Mouse (Mus musculus) liver, embryonic 11.5 days (tissue): Measurements from ENCODE around the gene Tbx6. TPM values are rescaled to one million over a fixed set of nuclear protein-coding genes. Genes with fewer than 3 reads are reported as not detected.

Source experiments
- ATAC-seq: fragments of 200-750 bp; cut with Nextera tagmentation; replicated peaks from 2 replicates; pipeline ENCODE4 v1.8.0; 2017; ENCODE audit warnings: moderate number of reproducible peaks, mild to moderate bottlenecking, moderate TSS enrichment, moderate library complexity; ENCODE audit not compliant: low FRiP score
- DNase-seq: peaks from one replicate; pipeline ENCODE4 v3.0.0-alpha.2; 2017; ENCODE audit warnings: low spot score
- H3K27ac ChIP-seq: fragments of 300-500 bp; sonication (generic); 2 replicates; pipeline ENCODE4 v1.5.1; 2014; ENCODE audit warnings: mild to moderate bottlenecking, low read depth, low read length, control low read depth
- H3K27me3 ChIP-seq: fragments of 300-500 bp; sonication (generic); replicated peaks from 2 replicates; pipeline ENCODE4 v1.6.1; 2014; ENCODE audit warnings: low read length, mixed read lengths; ENCODE audit not compliant: control insufficient read depth, insufficient read depth
- H3K36me3 ChIP-seq: fragments of 300-500 bp; sonication (generic); 2 replicates; pipeline ENCODE4 v1.6.1; 2014; ENCODE audit warnings: mild to moderate bottlenecking, low read length, moderate library complexity, mixed read lengths; ENCODE audit not compliant: control insufficient read depth, insufficient read depth
- H3K4me1 ChIP-seq: fragments of 300-500 bp; sonication (generic); replicated peaks from 2 replicates; pipeline ENCODE4 v1.6.1; 2014; ENCODE audit warnings: low read length, mixed read lengths; ENCODE audit not compliant: control insufficient read depth, insufficient read depth
- H3K4me2 ChIP-seq: fragments of 300-500 bp; sonication (generic); 2 replicates; pipeline ENCODE4 v1.6.1; 2014; ENCODE audit warnings: mild to moderate bottlenecking, control low read depth, moderate library complexity
- H3K4me3 ChIP-seq: fragments of 300-500 bp; sonication (generic); 2 replicates; pipeline ENCODE4 v1.5.1; 2014; ENCODE audit warnings: low read depth, low read length, control low read depth
- H3K9ac ChIP-seq: fragments of 300-500 bp; sonication (generic); 2 replicates; pipeline ENCODE4 v1.6.1; 2014; ENCODE audit warnings: low read depth, low read length, control low read depth
- H3K9me3 ChIP-seq: fragments of 300-500 bp; sonication (generic); 2 replicates; pipeline ENCODE4 v1.6.1; 2016; ENCODE audit warnings: low read length, inconsistent platforms, mixed read lengths; ENCODE audit not compliant: control insufficient read depth
- WGBS: fragments of 180-500 bp; shearing (Covaris S2); extraction: QIAGEN DNeasy Blood & Tissue Kit; methylation state at CpG from one replicate; pipeline ENCODE4 v1.1.7; 2014; 5-methylcytosine and 5-hydroxymethylcytosine counted together
- polyA plus RNA-seq: library from polyadenylated mRNA; unstranded; fragments of >200 nt; fragmentation: Nextera tagmentation; extraction: Ambion mirVana; gene quantifications from 2 replicates; pipeline ENCODE4 v1.2.1, GENCODE M21; 2014

Gene Tbx6
- polyA plus RNA-seq, 1 experiment from 2014 or later: 0.22 TPM

- Histone ChIP-seq H3K9ac (no peak overlapping the region), H3K4me3 (no peak overlapping the region), H3K4me2 (peak overlapping the region; percentile 41), H3K4me1 (0 out of 2 replicates have a peak, but pooled peaks cover 2% of the 10 kb centered on the region), H3K36me3 (no peaks in the 10 kb centered on the region), H3K27me3 (no peaks in the 10 kb centered on the region), H3K9me3 (no peaks in the 10 kb centered on the region), H3K27ac (peak overlapping the region; percentile 70; the same call in 1 of the 2 replicates)
- DNase-seq: no peak
- peak; percentile 43 for ATAC-seq
- 17% methylated on average over 6 of the region's 6 CpGs for WGBS
Observed at GRCm38 (mm10) chr7:126746798-126747197, 34.5 kb upstream of the Tbx6 start.

GRCm38 (mm10) chr7:126748824-126749223, 32.5 kb upstream of the Tbx6 start:
- no peak for DNase-seq
- Histone ChIP-seq H3K4me1 (0 out of 2 replicates have a peak, but pooled peaks cover 2% of the 10 kb centered on the region), H3K36me3 (no peaks in the 10 kb centered on the region), H3K9ac (no peak overlapping the region), H3K4me3 (no peak overlapping the region), H3K4me2 (no peak overlapping the region), H3K9me3 (no peaks in the 10 kb centered on the region), H3K27me3 (no peaks in the 10 kb centered on the region), H3K27ac (no peak overlapping the region)
- no peak for ATAC-seq
- WGBS: 72% methylated on average over 7 of the region's 7 CpGs

DNA sequence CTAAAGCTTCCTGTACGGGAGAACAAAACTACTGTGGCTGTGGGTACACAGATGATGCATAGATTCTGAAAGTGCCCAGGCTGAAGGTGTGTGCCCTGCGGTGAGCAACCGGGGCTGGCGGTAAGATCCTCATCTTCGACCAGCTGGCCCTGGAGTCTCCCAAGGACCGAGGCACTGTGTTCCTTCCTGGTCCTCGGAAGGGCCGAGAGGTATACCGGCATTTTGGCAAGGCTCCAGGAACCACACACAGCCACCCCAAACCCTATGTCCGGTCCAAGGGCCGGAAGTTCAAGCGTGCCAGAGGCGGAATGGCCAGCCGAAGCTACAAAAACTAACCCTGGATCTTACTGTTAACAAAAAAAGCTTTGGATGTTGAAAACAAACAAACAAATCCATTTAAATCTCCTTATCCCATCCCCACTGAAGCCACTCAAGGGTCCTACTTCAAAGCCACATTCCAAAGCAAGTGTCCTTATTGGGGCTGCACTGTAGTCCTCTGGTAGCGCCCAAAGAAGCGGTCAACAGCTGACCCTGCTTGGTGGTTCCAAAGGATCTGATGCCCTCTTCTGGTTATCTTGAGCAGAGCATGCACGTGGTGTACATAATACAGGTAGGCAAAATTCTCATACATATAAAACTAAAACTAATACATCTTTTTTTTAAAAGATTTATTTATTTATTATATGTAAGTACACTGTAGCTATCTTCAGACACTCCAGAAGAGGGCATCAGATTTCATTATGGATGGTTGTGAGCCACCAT, 31.5 kb upstream of the Tbx6 start:
- 92% methylated on average over 17 of the region's 17 CpGs for WGBS
- no peak for ATAC-seq

GRCm38 (mm10) chr7:126754866-126755265, 26.4 kb upstream of the Tbx6 start:
- H3K4me1 ChIP-seq: peaks cover 3% of the 10 kb centered on the region; the same call in 1 of the 2 replicates
- ATAC-seq (peak; percentile 54; the same call in 1 of the 2 replicates), DNase-seq (peak; percentile 75)
- under 1% methylated on average over 9 of the region's 9 CpGs for WGBS
- no peak overlapping the region for H3K4me3 ChIP-seq
- no peak overlapping the region for H3K9ac ChIP-seq
- H3K27ac ChIP-seq: no peak overlapping the region
- H3K4me2 ChIP-seq: peak overlapping the region; percentile 16
- H3K36me3 ChIP-seq: no peaks in the 10 kb centered on the region
- no peaks in the 10 kb centered on the region for H3K27me3 ChIP-seq
- H3K9me3 ChIP-seq: no peaks in the 10 kb centered on the region

More for the DNA sequence above, 31.5 kb upstream of the Tbx6 start:
- Histone ChIP-seq H3K27me3 (no peaks in the 10 kb centered on the region), H3K4me2 (no peak overlapping the region), H3K36me3 (no peaks in the 10 kb centered on the region), H3K9ac (no peak overlapping the region), H3K4me3 (no peak overlapping the region), H3K4me1 (0 out of 2 replicates have a peak, but pooled peaks cover 2% of the 10 kb centered on the region), H3K9me3 (no peaks in the 10 kb centered on the region), H3K27ac (no peak overlapping the region)
- no peak for DNase-seq

GRCm38 (mm10) chr7:126758539-126758938, 22.7 kb upstream of the Tbx6 start:
- WGBS: 69% methylated on average over 7 of the region's 7 CpGs
- peaks cover 32% of the 10 kb centered on the region for H3K4me1 ChIP-seq
- H3K27me3 ChIP-seq: no peaks in the 10 kb centered on the region
- DNase-seq (no peak), ATAC-seq (no peak)
- H3K9ac ChIP-seq: 0 out of 2 replicates have a peak overlapping the region, but pooled peaks have one; percentile 18
- H3K36me3 ChIP-seq: no peaks in the 10 kb centered on the region
- H3K4me3 ChIP-seq: no peak overlapping the region
- no peaks in the 10 kb centered on the region for H3K9me3 ChIP-seq
- no peak overlapping the region for H3K4me2 ChIP-seq
- no peak overlapping the region for H3K27ac ChIP-seq

GRCm38 (mm10) chr7:126759050-126759671, 22.1 kb upstream of the Tbx6 start, which contains the start of gene Mapk3:
TSS of gene Mapk3 (plus strand) at chr7:126759601.
- Histone ChIP-seq H3K4me3 (peak within 1 kb of the TSS; percentile 79), H3K9ac (peak within 1 kb of the TSS; percentile 92), H3K4me1 (peaks cover 32% of the 10 kb centered on the region), H3K9me3 (no peaks in the 10 kb centered on the region), H3K36me3 (peaks cover 3% of the 10 kb centered on the region; the same call in 1 of the 2 replicates), H3K27ac (peak within 1 kb of the TSS; percentile 86), H3K4me2 (peak within 1 kb of the TSS; percentile 97), H3K27me3 (no peaks in the 10 kb centered on the region)
- ATAC-seq: peak; percentile 76
- DNase-seq: peak; percentile 92
- WGBS: under 1% methylated on average over 24 of the region's 38 CpGs

GRCm38 (mm10) chr7:126759672-126760390, 21.5 kb upstream of the Tbx6 start:
- Histone ChIP-seq H3K27me3 (no peaks in the 10 kb centered on the region), H3K9me3 (no peaks in the 10 kb centered on the region), H3K4me1 (peaks cover 32% of the 10 kb centered on the region), H3K36me3 (peaks cover 9% of the 10 kb centered on the region; the same call in 1 of the 2 replicates), H3K4me3 (peak overlapping the region; percentile 79), H3K9ac (peak overlapping the region; percentile 92), H3K4me2 (peak overlapping the region; percentile 97), H3K27ac (peak overlapping the region; percentile 86)
- ATAC-seq (peak; percentile 30), DNase-seq (no peak)
- WGBS: 2% methylated on average over 22 of the region's 24 CpGs

DNA sequence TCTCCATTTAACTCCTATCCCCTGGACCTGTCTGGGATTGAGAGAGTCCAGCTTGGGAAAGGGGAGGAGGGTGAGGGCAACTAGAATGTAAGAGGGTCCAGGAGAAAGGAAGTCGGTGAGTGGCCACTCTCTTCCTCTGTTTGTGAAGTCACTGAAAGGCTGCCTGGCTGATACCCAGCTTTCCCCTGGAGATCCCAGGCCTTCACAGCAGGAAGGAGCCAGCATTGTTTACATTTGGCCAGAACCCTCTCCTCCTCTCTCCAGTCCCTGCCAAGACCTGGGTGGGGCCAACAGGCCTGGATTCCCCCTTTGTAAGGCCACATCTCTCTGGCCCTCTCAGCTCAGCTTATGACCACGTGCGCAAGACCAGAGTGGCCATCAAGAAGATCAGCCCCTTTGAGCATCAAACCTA, 20.9 kb upstream of the Tbx6 start:
- Histone ChIP-seq H3K4me1 (peaks cover 34% of the 10 kb centered on the region), H3K9me3 (no peaks in the 10 kb centered on the region), H3K27ac (peak overlapping the region; percentile 86; the same call in 1 of the 2 replicates), H3K27me3 (no peaks in the 10 kb centered on the region), H3K36me3 (peaks cover 12% of the 10 kb centered on the region; the same call in 1 of the 2 replicates), H3K4me3 (peak overlapping the region; percentile 79), H3K9ac (peak overlapping the region; percentile 92), H3K4me2 (peak overlapping the region; percentile 97)
- peak; percentile 4; the same call in 1 of the 2 replicates for ATAC-seq
- WGBS: 32% methylated on average over 3 of the region's 3 CpGs
- DNase-seq: no peak
